Mouse (Mus musculus) cerebellum, adult (tissue): ENCODE results near the gene Gm13030.
"Not testable (repeated sequence)": the region's sequence is repeated elsewhere in the genome, so short reads cannot be mapped to it uniquely, and the experiment has no call there.

ENCODE experiments used
- ATAC-seq: cut with Nextera tagmentation; 2 replicates; pipeline ENCODE4 v1.9.2; 2017; ENCODE audit warnings: mild to moderate bottlenecking, moderate library complexity, mixed read lengths; ENCODE audit not compliant: insufficient number of reproducible peaks, low FRiP score, low TSS enrichment

Gene Gm13030

DNA sequence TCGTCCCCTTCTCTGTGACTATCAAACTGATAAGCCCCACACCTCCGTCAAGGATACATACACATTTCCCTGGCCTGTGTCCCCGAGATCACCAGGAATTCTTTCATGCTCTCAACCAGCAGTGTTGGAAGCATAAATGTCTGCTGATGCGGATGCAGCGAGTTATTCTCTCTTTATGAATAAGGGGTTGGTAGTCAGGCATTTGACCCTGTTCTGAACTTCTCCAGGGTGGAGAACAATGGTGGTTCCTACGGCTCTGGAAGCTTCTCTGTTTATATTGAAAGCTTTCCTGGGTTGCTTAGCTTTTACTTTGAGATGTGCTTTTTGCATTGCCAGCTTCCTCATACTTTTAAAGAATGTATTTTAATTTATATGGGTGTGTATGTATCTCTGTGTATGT, at the start of gene Gm13030:
Gene Gm13030, minus strand, starts transcription at position 101 of the 400 bp plus-strand sequence.
- no peak for ATAC-seq

DNA sequence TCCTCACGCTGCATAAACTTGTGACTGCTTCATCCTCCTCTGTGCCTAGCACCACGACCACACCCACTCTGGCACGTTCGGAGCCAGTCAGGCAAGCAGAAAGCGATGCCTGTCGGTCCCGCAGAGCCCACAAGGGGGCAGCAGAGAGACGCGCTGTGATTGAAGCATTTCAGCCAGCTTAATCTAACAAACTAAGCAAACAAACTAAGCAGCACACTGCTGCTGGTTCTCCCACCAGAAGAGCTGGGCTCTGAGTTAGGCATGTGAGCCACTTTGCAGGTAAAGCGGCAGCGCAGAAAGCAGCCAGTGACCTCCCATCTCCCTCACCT, 48.3 kb upstream of the Gm13030 start:
- peak; percentile 64; the same call in 1 of the 2 replicates for ATAC-seq

- ATAC-seq, result no peak
Measured at GRCm38 (mm10) chr4:138921254-138922130, 47.7 kb upstream of the Gm13030 start.

GRCm38 (mm10) chr4:138917282-138917681, 43.5 kb upstream of the Gm13030 start:
- ATAC-seq, result no peak

DNA sequence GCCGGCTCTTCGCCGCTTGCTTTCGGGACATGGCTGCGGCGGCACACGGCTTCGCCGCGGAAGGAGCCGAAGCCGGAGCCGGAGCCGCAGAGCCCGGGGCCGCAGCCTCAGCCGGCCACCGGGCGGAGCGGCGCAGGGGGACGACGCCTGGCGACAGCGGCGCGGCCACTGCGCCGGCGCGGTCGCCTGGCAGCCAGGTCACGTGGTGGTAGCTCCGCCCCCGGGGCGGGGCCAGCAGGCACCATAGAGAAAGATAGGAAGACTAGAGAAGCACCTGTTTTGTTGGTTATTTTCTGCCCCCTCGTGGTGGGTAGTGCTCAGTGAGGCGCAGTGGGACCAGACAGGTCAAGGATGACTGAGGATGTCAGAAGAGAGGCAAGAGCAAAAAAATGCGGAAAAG, 40.0 kb upstream of the Gm13030 start, which contains the start of gene Otud3:
Gene Otud3, minus strand, starts transcription at position 149 of the 400 bp plus-strand sequence.
- peak; percentile 90 for ATAC-seq

GRCm38 (mm10) chr4:138913141-138913787, 39.5 kb upstream of the Gm13030 start:
- ATAC-seq, result peak; percentile 24; the same call in 1 of the 2 replicates

DNA sequence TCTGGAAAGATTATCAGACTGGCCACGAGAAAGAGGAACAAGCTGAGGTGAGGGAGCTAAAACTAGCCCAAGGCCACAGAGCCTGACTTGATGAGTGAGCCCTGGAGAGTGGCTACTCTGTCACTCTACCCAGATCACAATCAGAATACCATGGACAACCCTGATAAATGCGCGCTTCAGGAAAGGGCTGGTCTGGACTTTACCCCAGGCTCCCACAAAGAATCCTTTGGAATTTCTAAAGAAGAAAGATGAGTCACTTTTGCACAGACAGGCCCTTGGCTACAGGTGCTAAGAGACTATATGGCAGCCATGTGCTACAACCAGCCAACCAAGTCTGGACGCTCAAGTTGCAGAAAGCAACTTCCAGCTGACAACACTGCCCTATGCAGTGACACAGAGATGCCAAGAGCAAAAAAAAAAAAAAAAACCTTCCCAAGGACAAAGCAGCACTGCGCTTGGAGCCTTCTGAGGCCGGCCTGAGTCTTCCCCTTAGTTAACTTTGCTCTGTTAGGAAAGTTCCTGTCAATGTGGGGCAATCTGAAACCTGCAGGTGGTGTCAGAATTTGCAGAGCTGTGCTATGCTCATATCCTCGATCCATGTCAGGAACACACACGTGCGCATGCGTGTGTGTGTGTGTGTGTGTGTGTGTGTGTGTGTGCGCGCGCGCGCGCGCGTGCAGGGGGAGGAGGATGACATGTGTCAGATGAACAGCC, 32.0 kb upstream of the Gm13030 start:
- ATAC-seq, result no peak

GRCm38 (mm10) chr4:138899361-138899760, 25.6 kb upstream of the Gm13030 start:
- ATAC-seq, result no peak

GRCm38 (mm10) chr4:138893789-138894188, 20.0 kb upstream of the Gm13030 start:
- ATAC-seq, result not testable (repeated sequence)

DNA sequence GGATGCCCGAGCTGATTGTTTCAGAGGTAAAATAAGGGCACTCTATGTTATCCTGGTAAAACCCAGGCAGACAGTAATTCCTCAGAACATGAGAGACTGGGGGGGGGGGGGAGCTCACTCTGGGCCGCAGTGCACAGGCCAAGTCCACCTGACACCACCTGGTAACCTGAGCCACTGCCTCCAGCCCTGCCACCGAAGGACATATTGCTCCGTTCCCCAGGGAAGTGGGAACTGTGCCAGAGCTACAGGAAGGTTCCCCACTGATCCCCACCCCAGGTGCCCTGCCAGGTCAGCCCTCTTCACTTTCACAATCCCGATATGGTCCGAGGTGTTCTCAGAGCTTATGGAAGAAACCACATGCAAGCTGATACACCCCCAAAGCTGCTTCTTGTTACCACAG, 18.9 kb upstream of the Gm13030 start:
- ATAC-seq, result no peak; the same call in 1 of the 2 replicates

DNA sequence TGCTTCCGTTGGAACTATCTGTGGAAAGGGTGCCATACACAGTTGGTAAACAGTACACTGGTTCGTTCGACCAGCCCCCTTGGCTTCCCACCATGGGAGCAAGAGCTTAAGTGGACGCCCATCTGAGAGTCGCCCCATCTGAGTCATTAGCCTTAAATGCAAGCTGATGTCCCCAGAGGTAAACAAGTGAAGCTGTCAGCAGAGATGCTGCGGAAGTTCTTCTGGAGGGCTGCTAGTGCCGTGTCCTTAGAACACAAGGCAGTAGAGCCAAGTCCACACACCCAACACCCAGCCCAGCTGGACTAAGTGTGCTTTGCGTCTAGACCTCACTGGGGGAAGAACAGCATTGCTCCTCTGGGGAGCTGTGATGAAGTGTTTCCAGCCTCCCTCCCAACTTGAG, 15.9 kb upstream of the Gm13030 start:
- ATAC-seq, result no peak

- ATAC-seq, result no peak
Measured at GRCm38 (mm10) chr4:138889165-138889564, 15.4 kb upstream of the Gm13030 start.

DNA sequence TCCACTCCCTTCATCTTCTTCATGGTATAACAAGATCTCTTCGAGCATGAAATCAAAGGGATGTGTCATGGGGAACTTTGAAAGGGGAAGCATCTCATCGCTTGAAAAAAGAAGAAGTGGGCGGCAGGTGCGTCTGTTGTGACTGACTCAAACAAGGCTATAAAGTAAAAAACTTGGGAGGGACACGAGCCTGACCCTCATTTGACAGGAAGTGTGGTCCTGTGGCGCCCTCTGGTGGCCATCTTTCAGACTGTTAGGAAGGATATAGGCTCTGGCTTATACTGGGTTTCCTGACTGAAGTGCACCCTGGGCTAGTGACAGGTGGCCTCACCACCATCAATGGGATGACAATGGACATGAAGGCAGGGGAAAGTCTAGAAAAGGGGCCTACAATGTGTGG, 10.5 kb upstream of the Gm13030 start:
- ATAC-seq, result peak; percentile 58; the same call in 1 of the 2 replicates

GRCm38 (mm10) chr4:138882179-138882578, 8.4 kb upstream of the Gm13030 start:
- ATAC-seq, result no peak

- no peak for ATAC-seq
Measured at GRCm38 (mm10) chr4:138880811-138881584, 7.2 kb upstream of the Gm13030 start.

DNA sequence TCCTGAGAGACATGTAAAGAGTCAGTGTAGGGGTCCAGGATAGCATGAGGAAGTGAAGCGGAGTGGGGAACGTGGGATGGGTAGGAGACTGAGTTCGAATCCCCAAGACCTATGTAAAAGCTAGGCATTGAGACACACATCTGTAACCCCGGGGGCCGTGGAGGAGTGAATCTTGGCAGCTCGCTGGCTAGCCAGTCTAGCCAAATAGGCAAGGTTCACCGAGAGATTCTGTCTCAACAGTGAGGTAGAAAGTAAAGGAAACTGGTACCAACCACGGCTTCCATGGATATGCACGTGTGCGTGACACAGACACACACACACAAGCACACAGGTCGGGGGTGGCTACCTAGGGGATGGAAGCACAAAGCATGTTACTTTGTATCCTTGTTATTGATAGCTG, 6.0 kb upstream of the Gm13030 start:
- ATAC-seq, result no peak

DNA sequence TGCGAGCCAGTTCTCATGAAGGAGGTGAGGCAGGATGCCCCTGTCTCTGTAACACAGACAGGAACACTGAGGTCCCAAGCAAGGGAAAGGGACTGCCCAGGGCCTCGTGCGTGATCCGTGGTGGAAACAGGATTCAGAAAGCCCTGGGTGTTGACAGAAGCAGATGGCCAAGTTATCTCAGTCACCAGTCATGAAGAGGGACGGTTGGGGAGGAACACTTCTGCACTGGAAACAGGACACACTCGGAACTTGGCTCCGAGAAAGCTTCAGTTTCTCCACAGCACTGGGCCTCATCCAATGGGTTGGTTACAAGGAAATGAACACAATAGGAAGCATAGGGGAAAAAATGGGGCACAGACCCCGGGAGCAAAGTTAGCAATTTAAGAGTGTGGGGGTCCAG, 5.0 kb upstream of the Gm13030 start:
- ATAC-seq, result no peak

DNA sequence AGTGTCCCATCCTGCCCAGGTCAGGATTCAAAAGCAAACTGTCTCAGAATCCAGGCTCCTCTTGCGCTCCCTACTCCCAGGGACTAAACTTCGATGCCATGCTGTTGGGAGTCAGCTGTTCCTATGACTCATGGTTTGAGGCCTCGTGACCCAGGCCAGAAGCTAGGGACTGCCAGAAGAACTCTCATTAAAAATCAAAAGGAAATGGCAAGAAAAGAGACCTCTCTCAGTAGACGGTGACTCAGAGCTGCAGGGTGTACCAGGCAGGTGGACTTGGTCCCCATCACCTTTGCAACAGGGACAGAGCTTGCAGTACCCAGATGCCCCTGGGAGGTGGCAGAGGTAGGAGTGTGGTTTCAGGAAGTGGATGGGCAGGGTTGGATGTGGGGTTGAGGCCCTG, 4.0 kb upstream of the Gm13030 start, which contains the start of gene Pla2g2e:
Gene Pla2g2e, plus strand, starts transcription at position 212 of the 400 bp plus-strand sequence.
- ATAC-seq, result no peak

DNA sequence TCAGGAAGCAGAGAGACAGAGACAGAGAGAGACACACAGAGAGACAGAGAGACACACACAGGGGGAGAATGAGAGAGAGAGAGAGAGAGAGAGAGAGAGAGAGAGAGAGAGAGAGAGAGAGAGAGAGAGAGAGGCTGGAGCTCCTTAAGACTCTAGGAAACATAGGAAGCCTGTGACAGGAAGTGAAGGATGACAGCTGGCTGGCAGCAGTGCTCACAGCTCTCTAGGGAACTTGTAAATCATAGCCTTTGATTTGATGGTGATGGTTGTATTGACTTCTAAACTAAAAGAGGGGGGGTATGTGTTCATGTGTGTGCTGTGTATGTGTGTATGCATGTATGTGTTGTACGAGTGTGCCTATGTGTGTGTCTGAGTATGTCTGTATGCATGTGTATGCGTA, 2.2 kb upstream of the Gm13030 start:
- ATAC-seq, result no peak

- not testable (repeated sequence) for ATAC-seq
Measured at GRCm38 (mm10) chr4:138875275-138875674, 1.5 kb upstream of the Gm13030 start.
